In the genomic region with DNA sequence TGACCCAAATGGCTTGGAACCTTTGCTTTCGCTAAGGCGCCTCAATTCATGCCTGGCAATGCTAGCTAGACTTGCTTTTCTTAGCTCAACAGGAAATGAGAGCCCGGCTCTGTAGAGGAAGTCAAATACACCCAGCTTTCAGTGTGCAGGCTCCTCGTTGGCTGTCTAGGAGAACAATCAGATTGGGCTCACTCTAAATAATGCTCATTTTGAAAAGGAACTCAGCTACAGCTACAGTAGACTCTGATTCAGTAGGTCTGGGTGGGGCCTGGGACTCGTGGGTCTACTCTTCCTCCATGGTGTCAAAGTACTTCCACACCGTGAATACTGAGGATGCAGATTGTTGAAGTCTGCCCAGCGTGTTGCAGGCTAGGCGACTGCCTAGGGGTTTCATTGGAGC, we compare ENCODE assay signal across 8 mouse cellular contexts. TPM values are rescaled to one million over a fixed set of nuclear protein-coding genes. Genes with fewer than 3 reads are reported as not detected.
DNase-seq lines count a peak whose midpoint lies in the region; ATAC-seq lines count a peak whose summit lies in the region.

No protein-coding gene starts in this region.

- H3K4me3 ChIP-seq in neural tube, embryonic 12.5 days = no peak overlapping the region
- H3K4me3 ChIP-seq in heart, embryonic 11.5 days (ENCODE audit: low read depth, low read length) = no peak overlapping the region
- H3K4me3 ChIP-seq in neural tube, embryonic 13.5 days = no peak overlapping the region

- H3K9ac ChIP-seq in neural tube, embryonic 12.5 days = no peak overlapping the region
- no peak overlapping the region for H3K9ac ChIP-seq in heart, embryonic 11.5 days (ENCODE audit: low read depth, low read length)
- no peak overlapping the region for H3K9ac ChIP-seq in neural tube, embryonic 13.5 days

- ATAC-seq in neural tube, embryonic 12.5 days (ENCODE audit: low FRiP score, low read depth) = no peak
- ATAC-seq in heart, embryonic 11.5 days (replicated peaks; ENCODE audit: insufficient number of reproducible peaks, low FRiP score, low TSS enrichment) = no peak
- ATAC-seq in neural tube, embryonic 13.5 days (ENCODE audit: low read depth) = 0 out of 2 replicates have a peak, but pooled peaks have one; percentile 13

- H3K36me3 ChIP-seq in neural tube, embryonic 12.5 days = peaks cover 14% of the 10 kb centered on the region; the same call in 1 of the 2 replicates
- H3K36me3 ChIP-seq in heart, embryonic 11.5 days (ENCODE audit: control insufficient read depth, insufficient read depth, low read length) = no peaks in the 10 kb centered on the region
- peaks cover 13% of the 10 kb centered on the region; the same call in 1 of the 2 replicates for H3K36me3 ChIP-seq in neural tube, embryonic 13.5 days

- WGBS in neural tube, embryonic 12.5 days = 54% methylated on average over 8 of the region's 8 CpGs
- 27% methylated on average over 8 of the region's 8 CpGs for WGBS in heart, embryonic 11.5 days (ENCODE audit: insufficient replicate concordance)
- 49% methylated on average over 8 of the region's 8 CpGs for WGBS in neural tube, embryonic 13.5 days

- no peaks in the 10 kb centered on the region for H3K27me3 ChIP-seq in neural tube, embryonic 12.5 days (replicated peaks)
- no peaks in the 10 kb centered on the region for H3K27me3 ChIP-seq in heart, embryonic 11.5 days (ENCODE audit: control insufficient read depth, insufficient read depth, low read length)
- H3K27me3 ChIP-seq in neural tube, embryonic 13.5 days = no peaks in the 10 kb centered on the region

- peaks cover 59% of the 10 kb centered on the region for H3K4me1 ChIP-seq in neural tube, embryonic 12.5 days
- H3K4me1 ChIP-seq in heart, embryonic 11.5 days (ENCODE audit: control insufficient read depth, insufficient read depth, low read length) = peaks cover 67% of the 10 kb centered on the region
- H3K4me1 ChIP-seq in neural tube, embryonic 13.5 days (replicated peaks) = peaks cover 88% of the 10 kb centered on the region

- H3K27ac ChIP-seq in neural tube, embryonic 12.5 days = no peak overlapping the region
- H3K27ac ChIP-seq in heart, embryonic 11.5 days (ENCODE audit: low read depth, low read length) = peak overlapping the region; percentile 71
- H3K27ac ChIP-seq in neural tube, embryonic 13.5 days (replicated peaks) = peak overlapping the region; percentile 52; the same call in 1 of the 2 replicates

- peak overlapping the region; percentile 32; the same call in 1 of the 2 replicates for H3K4me2 ChIP-seq in neural tube, embryonic 12.5 days (replicated peaks)
- H3K4me2 ChIP-seq in heart, embryonic 11.5 days = peak overlapping the region; percentile 40
- H3K4me2 ChIP-seq in neural tube, embryonic 13.5 days = peak overlapping the region; percentile 25

- no peak for DNase-seq in neural tube, embryonic 10.5 days (ENCODE audit: extremely low spot score, low spot score)
- peak; percentile 53 to 68 for DNase-seq in kidney, postnatal 36 days
- no peak for DNase-seq in adrenal gland, postnatal 4 days (ENCODE audit: low spot score in 2 of 2)
- DNase-seq in MN1 (ENCODE audit: low spot score) = no peak
- no peak for DNase-seq in ovary, adult 18-20 months (ENCODE audit: low spot score)

- H3K9me3 ChIP-seq in neural tube, embryonic 12.5 days = no peaks in the 10 kb centered on the region
- H3K9me3 ChIP-seq in heart, embryonic 11.5 days (replicated peaks; ENCODE audit: control insufficient read depth, low read length) = no peaks in the 10 kb centered on the region
- no peaks in the 10 kb centered on the region for H3K9me3 ChIP-seq in neural tube, embryonic 13.5 days

RNA-seq across cellular contexts. Expression of a gene that starts 22.0 kb away (rescaled TPM):
- polyA plus RNA-seq in neural tube, embryonic 12.5 days (2016; fragmentation: Nextera tagmentation; extraction: Ambion mirVana) = 65.8 and 69.4 TPM in 2 replicates
- 19.4 and 23.7 TPM in 2 replicates for polyA plus RNA-seq in heart, embryonic 11.5 days (2014; fragmentation: Nextera tagmentation; extraction: Ambion mirVana)
- 49.0 and 56.3 TPM in 2 replicates for polyA plus RNA-seq in neural tube, embryonic 13.5 days (2015; fragmentation: Nextera tagmentation; extraction: Ambion mirVana)
- 100 to 1,000 TPM; 200 to 208 TPM for total RNA-seq in adrenal gland, postnatal 4 days (2021)

Comparison
In these comparisons a context has a peak if more than half of its experiments do, and no peak if none do; other contexts are left out.
1. DNase-seq: peak in kidney, postnatal 36 days (2 of 2); none in neural tube, embryonic 10.5 days (single experiment), adrenal gland, postnatal 4 days (0 of 2), MN1 (single experiment) and ovary, adult 18-20 months (single experiment).
2. Peak in every context shown above with its lines, with median percentiles within 50 percentile points of each other: H3K4me2 ChIP-seq.